Mouse (Mus musculus): Measurements from ENCODE around the gene Erp27.

DNA sequence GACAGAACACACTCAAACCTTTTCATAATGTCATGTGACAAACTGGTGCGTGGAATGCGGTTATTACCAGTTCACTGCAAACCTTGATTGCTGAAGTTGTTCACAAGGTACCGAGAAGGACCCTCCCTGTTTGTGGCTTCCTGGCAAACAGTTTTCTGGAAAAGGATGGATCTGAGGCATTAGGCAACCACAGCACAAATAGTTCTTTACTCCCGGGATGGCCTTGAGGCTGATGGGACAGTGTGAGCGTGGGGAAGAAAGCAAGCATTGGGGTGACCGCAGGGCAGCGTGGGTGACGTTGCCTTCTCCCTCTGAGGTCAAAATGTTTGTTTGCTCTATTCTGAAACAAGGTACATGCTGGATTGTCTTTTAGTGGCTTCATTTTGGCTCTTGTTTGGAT, 32.7 kb upstream of the Erp27 start:
- TF ChIP-seq CTCF (IDR thresholded peaks at IDR 0.05; ENCODE audit: extremely low read depth, insufficient read depth, low read length), result no peak
- TF ChIP-seq POLR2A (IDR thresholded peaks at IDR 0.05; ENCODE audit: extremely low read depth, insufficient read depth, low read length), result no peak

All from cortical plate, adult 2 months (tissue).